Mouse (Mus musculus): ENCODE measurements around the gene Fam98b.

- TF ChIP-seq POLR2A (IDR thresholded peaks at IDR 0.05; ENCODE audit: insufficient read length, low read depth) (no peak), MAX (IDR thresholded peaks at IDR 0.05; ENCODE audit: low read depth) (no peak), POLR2AphosphoS2 (IDR thresholded peaks at IDR 0.05; ENCODE audit: insufficient read length, low read depth) (no peak), TCF12 (IDR thresholded peaks at IDR 0.05; ENCODE audit: insufficient read depth, poor library complexity, severe bottlenecking) (no peak), MYOG (IDR thresholded peaks at IDR 0.05; ENCODE audit: control insufficient read depth in 1 of 3, insufficient read depth in 1 of 3, insufficient read length in 2 of 3, low read depth in 2 of 3) (no peak), SRF (IDR thresholded peaks at IDR 0.05; ENCODE audit: control insufficient read depth, insufficient read length, low read depth) (no peak), MYOD1 (IDR thresholded peaks at IDR 0.05; ENCODE audit: control insufficient read depth in 1 of 3, insufficient read length in 2 of 3, low read depth in 2 of 3) (no peak), USF1 (IDR thresholded peaks at IDR 0.05; ENCODE audit: low read depth) (no peak)
These were observed 5.9 kb downstream of the Fam98b start for GRCm38 (mm10) chr2:117255415-117255814.

Measured in myocyte (in vitro differentiated cells).